Mouse (Mus musculus) lung, postnatal 4 days (tissue): Measurements from ENCODE around the gene Scaf8.
A peak's percentile ranks its signal among the peaks of the same experiment; 100 is the strongest.
"Not testable (repeated sequence)": the region's sequence is repeated elsewhere in the genome, so short reads cannot be mapped to it uniquely, and the experiment has no call there.

Experiments
- DNase-seq, 2 experiments: peaks; one replicate each; pipeline ENCODE4 v3.0.0; 2021

The Scaf8 gene

GRCm38 (mm10) chr17:3115380-3115974 lies 705 bp downstream of the Scaf8 start:
- DNase-seq = peak in 1 of 2 experiments; percentile 68

GRCm38 (mm10) chr17:3120949-3121348 lies 6.2 kb downstream of the Scaf8 start:
- DNase-seq = not testable (repeated sequence)

- not testable (repeated sequence) for DNase-seq
Measured at GRCm38 (mm10) chr17:3123581-3123980, 8.8 kb downstream of the Scaf8 start.

- no peak for DNase-seq
Measured at GRCm38 (mm10) chr17:3128716-3129115, 13.9 kb downstream of the Scaf8 start.

- DNase-seq = no peak
Measured at GRCm38 (mm10) chr17:3129791-3130190, 15.0 kb downstream of the Scaf8 start.

GRCm38 (mm10) chr17:3135346-3135745 lies 20.6 kb downstream of the Scaf8 start:
- no peak for DNase-seq

DNA sequence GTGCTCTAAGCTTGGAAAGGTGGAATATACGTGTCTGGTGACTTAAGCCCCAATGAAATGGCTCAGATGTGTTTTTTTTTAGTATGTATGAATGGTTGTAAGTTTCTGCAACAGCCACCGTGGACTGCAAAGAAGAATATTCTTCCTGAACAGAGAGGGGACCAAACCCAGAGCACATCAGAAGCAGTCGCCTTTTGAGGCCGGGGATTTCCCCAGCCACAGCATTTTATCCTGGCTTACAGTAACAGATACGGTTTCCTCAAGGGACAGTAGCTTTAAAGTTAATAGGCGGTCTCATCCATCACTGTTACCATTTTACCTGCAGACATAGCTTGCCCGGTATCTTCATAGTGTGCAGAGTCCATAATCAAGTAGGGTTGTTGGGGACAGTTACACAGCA lies 21.4 kb downstream of the Scaf8 start:
- no peak for DNase-seq

DNA sequence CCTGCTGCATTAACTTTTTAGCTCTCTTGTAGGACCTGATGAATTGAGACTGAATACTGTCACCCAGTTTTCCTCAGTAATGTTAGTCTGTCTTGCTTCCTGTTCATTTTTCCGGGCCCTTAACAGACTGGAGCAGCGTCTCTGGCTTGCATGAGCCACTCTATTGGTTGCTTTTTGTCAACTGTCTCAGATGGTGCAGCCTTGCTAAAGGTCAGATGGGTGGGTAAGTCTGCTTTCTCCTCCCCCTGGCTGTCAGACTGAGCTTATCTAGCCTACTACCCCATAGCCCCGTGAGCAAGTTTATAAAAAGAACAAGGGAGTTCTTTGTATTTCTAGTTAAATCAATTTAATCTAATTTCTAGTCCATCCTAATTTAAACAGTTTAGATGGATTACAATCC lies 23.6 kb downstream of the Scaf8 start:
- DNase-seq = no peak

DNA sequence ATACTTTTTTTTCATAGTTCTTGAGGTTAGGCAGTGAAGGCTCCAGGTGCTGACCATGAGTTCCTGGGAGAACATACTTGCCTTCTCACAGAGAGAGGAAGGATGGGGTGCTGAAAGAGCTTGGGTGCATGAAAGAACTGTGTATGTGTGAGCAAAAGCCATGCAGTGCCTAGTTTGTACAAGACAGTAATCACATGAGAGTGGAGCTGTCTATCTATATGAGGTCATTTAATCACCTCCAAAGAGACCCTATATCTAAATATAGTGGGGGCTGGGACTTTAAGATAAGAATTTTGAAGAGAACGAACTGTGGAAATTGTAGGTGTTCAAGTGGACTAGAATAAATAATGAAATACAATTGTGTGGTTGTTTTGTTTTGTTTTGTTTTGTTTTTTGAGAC lies 25.3 kb downstream of the Scaf8 start:
- no peak for DNase-seq

DNA sequence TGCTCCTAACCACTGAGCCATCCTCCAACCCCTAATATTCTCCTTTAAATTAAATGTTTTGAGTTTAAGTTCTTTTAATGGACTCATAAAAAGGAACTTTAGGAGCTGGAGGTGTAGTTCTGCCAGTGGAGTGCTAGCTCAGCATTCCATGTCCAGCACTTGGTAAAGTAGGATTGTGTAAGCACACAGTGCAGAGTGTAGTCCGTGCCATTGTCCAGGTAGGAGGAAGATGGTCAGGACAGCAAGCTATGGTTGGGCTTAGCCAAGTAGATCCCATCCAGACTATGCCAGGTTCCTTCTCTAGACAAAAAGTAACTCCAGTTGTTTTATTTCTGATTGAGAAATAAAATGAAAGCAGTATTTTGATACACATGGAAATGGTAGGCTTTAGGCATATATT lies 34.1 kb downstream of the Scaf8 start:
- DNase-seq = no peak

- no peak for DNase-seq
Measured at GRCm38 (mm10) chr17:3149541-3149940, 34.8 kb downstream of the Scaf8 start.

- DNase-seq = not testable (repeated sequence)
Measured at GRCm38 (mm10) chr17:3150701-3151100, 35.9 kb downstream of the Scaf8 start.

DNA sequence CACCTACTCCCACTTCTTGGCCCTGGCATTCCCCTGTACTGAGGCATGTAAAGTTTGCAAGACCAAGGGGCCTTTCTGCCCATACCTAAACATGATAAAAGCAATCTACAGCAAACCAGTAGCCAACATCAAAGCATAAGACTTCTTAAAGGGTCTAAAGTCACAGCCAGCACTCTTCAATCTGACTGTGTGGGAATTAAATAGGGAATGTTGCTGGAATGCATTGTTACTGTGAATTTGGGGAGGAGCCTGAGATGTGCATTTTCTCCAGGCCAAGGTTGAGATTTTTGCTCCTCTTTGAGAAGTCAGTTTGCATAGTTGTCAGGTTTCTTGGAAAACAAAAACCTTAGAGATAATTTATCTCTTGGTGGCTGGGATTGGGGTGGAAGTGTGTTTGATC lies 36.4 kb downstream of the Scaf8 start:
- DNase-seq = no peak

- DNase-seq = peak; percentile 10 to 29
Measured at GRCm38 (mm10) chr17:3156176-3156575, 41.4 kb downstream of the Scaf8 start.

DNA sequence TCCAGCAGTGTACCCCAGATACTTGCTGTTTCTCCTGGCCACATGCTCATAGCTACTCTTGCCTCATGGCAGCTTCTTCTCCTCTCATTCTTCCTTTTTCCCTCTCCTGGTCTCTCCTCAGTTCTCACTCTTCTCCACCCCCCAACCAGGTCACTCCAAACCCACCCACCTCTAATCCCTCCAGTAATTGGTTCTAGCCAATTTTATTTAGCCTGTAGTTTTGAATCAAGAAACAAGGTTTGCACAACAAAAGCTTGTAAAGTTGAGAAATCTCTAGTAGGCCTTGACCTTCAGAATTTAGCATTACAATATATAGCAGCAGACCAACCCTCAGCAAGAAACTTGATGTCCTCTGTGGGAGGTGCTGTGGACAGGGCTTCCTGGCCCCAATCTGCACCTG lies 42.2 kb downstream of the Scaf8 start:
- no peak for DNase-seq

GRCm38 (mm10) chr17:3162905-3163304 lies 48.1 kb downstream of the Scaf8 start:
- no peak for DNase-seq

DNA sequence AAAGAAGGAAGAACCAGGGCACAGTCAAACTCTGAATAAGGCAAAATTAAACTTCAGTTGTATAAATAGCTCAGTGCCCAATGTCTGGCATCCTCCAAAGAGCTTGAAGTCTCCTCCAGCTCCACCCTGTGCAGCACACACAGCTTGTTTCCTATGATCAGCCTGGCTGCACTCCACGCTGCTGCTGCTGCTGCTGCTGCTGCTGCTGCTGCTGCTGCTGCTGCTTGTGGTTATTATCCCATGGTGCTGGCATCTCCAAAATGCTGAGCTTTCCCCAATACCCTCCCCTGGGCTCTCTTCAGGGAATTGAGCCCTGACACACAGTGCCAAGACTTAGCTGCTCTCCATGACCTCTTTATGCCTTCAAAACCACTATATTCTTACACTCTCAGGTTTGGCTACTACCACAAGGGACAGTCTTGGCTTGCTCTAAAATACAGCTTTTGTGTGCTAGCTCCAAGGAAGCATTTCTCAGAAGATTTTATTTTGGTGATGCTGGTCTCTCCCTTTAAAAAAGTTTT lies 65.7 kb downstream of the Scaf8 start:
- DNase-seq = not testable (repeated sequence)

- DNase-seq = not testable (repeated sequence)
Measured at GRCm38 (mm10) chr17:3195483-3195882, 80.7 kb downstream of the Scaf8 start.

GRCm38 (mm10) chr17:3200328-3200727 lies 85.6 kb downstream of the Scaf8 start:
- DNase-seq = peak in 1 of 2 experiments; percentile 49

- no peak for DNase-seq
Measured at GRCm38 (mm10) chr17:3203916-3204315, 89.1 kb downstream of the Scaf8 start.

DNA sequence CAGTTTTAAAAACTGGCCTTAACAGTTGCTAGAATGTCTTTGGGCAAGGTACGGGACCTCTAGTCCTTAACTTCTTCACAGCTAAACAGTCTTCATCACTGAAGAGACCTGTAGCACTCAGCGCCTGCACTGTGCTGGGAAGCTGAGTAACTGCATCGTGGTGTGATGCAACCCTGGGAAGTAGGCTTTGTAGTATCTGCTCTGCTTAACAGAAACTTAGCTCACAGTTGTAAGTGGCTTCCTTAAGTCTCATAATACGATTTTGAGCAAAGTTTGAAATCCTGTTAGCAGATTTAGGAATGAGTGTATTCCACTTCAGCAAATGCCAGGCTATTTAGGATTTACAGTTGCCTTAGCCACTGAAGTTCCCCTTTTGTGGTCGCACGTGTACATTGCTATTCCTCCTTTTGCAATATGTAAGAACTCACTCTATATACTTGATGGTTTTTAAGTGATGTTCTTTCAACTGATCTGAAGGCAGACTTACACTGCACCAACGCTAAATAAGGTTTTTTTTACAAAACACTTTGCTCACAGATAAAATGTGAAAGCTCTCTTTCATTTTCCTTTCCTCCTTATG lies 90.1 kb downstream of the Scaf8 start:
- DNase-seq = no peak

- no peak for DNase-seq
Measured at GRCm38 (mm10) chr17:3206527-3207398, 92.0 kb downstream of the Scaf8 start.

- no peak for DNase-seq
Measured at GRCm38 (mm10) chr17:3207529-3208240, 92.9 kb downstream of the Scaf8 start.
